Comparison of ENCODE assay signal across 24 mouse cellular contexts in the genomic region with DNA sequence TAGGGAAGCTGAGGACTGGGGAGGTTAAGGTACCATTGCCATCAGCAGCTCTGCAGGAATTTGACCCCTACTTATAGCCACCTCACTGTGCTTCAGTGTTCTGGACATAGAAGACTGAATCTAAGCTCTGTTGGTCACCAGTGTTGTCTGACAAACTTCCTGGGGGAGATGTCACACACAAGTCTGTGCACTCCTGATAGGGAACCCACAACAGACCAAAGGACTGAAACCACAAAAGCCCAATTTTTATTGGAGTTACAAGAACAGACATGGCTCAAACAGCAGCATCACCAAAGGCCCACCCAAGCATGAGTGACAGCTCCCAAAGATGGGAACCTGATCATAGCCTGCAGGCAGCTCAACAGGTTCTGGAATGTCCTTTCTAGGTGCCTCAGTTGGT. TPM values are rescaled to one million over a fixed set of nuclear protein-coding genes. Genes with fewer than 3 reads are reported as not detected.
"Had no signal": no experiment of that assay in that cellular context is flagged by ENCODE, and none has a peak within 500 bp of the region (broad histone marks: within the 10 kb centered on the region; RNA-seq: fewer than 3 reads in every experiment).

No protein-coding gene starts in this region.

- H3K9ac ChIP-seq: kidney, embryonic 15.5 days; limb, embryonic 13.5 days; liver, embryonic 14.5 days; lung, embryonic 15.5 days; midbrain, embryonic 12.5 days; neural tube, embryonic 13.5 days had no signal

- DNase-seq: kidney, adult 11 months; kidney, adult 8-10 months; kidney, postnatal 10 days; kidney, postnatal 36 days; layer of hippocampus, postnatal 36 days; left cerebral cortex, postnatal 4 days; lung, adult 18-20 months; lung, postnatal 10 days; lung, postnatal 36 days; retina, postnatal 1 day; thymus, adult 2 months; thymus, postnatal 14 days; thymus, postnatal 4 days had no signal

- H3K4me2 ChIP-seq: kidney, embryonic 15.5 days; limb, embryonic 13.5 days; lung, embryonic 15.5 days; midbrain, embryonic 12.5 days; neural tube, embryonic 13.5 days had no signal

- H3K4me3 ChIP-seq: kidney, embryonic 15.5 days; limb, embryonic 13.5 days; lung, embryonic 15.5 days; midbrain, embryonic 12.5 days; myocyte; neural tube, embryonic 13.5 days had no signal

- H3K9me3 ChIP-seq: kidney, embryonic 15.5 days; limb, embryonic 13.5 days; lung, embryonic 15.5 days; midbrain, embryonic 12.5 days; neural tube, embryonic 13.5 days had no signal

- H3K27ac ChIP-seq: limb, embryonic 13.5 days; liver, embryonic 14.5 days; lung, embryonic 15.5 days; midbrain, embryonic 12.5 days; neural tube, embryonic 13.5 days had no signal

- ATAC-seq: midbrain, embryonic 16.5 days had no signal

RNA-seq across cellular contexts. Expression of a gene that starts 9.1 kb away (rescaled TPM):
- total RNA-seq: liver, adult 2 months; megakaryocyte-erythroid progenitor cell, adult 5-6 weeks; monocyte, adult 5-6 weeks had no signal
